In the genomic region with DNA sequence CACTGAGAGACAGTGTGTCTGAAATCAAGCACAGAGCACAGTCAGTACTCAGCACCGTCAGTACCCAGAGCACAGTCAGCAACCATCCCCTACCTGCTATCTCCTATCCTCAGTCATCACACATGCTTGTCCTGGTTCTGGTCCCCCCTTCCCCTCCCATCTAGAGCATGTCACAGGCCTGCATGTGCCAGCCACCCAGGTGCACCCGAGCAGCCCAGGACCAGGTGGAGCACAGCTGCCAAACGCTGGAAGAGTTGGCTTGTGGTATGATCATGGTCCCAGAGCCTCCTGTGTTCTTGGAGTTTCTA, we compare ENCODE assay signal across 29 mouse cellular contexts. TPM values are rescaled to one million over a fixed set of nuclear protein-coding genes. Genes with fewer than 3 reads are reported as not detected.
A peak's percentile ranks its signal among the peaks of the same experiment; 100 is the strongest.
DNase-seq lines count a peak whose midpoint lies in the region; ATAC-seq lines count a peak whose summit lies in the region.
"Had no signal": no experiment of that assay in that cellular context is flagged by ENCODE, and none has a peak within 500 bp of the region (broad histone marks: within the 10 kb centered on the region; RNA-seq: fewer than 3 reads in every experiment).

No protein-coding gene starts in this region.

- DNase-seq in embryonic facial prominence, embryonic 11.5 days (ENCODE audit: low spot score): no peak
- no peak for DNase-seq in embryonic facial prominence, embryonic 10.5 days (ENCODE audit: low spot score)
- DNase-seq in naive thymus-derived CD4-positive, alpha-beta T cell, adult 2 months (ENCODE audit: low read depth): peak; percentile 16
- peak; percentile 65 for DNase-seq in thymus, postnatal 14 days
- DNase-seq in forebrain, embryonic 10.5 days (ENCODE audit: extremely low spot score, low spot score): no peak
- DNase-seq in layer of hippocampus, adult 8-10 months (ENCODE audit: low spot score in 2 of 2): no peak
- no peak for DNase-seq in testis, postnatal 14 days (ENCODE audit: low spot score)
- DNase-seq: cerebellum, adult 18-20 months; cerebellum, postnatal 14 days; gastrocnemius, postnatal 10 days; heart, postnatal 36 days; kidney, adult 8-10 months; kidney, postnatal 10 days; lung, adult 18-20 months; lung, postnatal 10 days had no signal

- H3K36me3 ChIP-seq in embryonic facial prominence, embryonic 11.5 days (replicated peaks; ENCODE audit: control insufficient read depth, insufficient read depth, low read depth, low read length): no peaks in the 10 kb centered on the region
- no peaks in the 10 kb centered on the region for H3K36me3 ChIP-seq in embryonic facial prominence, embryonic 10.5 days (replicated peaks)
- no peaks in the 10 kb centered on the region for H3K36me3 ChIP-seq in forebrain, embryonic 10.5 days (replicated peaks)
- H3K36me3 ChIP-seq: hindbrain, embryonic 13.5 days; limb, embryonic 13.5 days; liver, embryonic 12.5 days had no signal

- WGBS in embryonic facial prominence, embryonic 11.5 days: 84% methylated on average over 3 of the region's 3 CpGs
- 88% methylated on average over 3 of the region's 3 CpGs for WGBS in embryonic facial prominence, embryonic 10.5 days
- 90% methylated on average over 3 of the region's 3 CpGs for WGBS in forebrain, embryonic 10.5 days

- H3K27me3 ChIP-seq in embryonic facial prominence, embryonic 11.5 days (ENCODE audit: control insufficient read depth, insufficient read depth, low read length): no peaks in the 10 kb centered on the region; the same call in 1 of the 2 replicates
- H3K27me3 ChIP-seq in embryonic facial prominence, embryonic 10.5 days (replicated peaks; ENCODE audit: low read depth, poor library complexity, severe bottlenecking): peaks cover 23% of the 10 kb centered on the region
- peaks cover 26% of the 10 kb centered on the region for H3K27me3 ChIP-seq in forebrain, embryonic 10.5 days (ENCODE audit: poor library complexity, severe bottlenecking)

- no peak overlapping the region for H3K9ac ChIP-seq in embryonic facial prominence, embryonic 11.5 days (replicated peaks; ENCODE audit: low read length)
- H3K9ac ChIP-seq: hindbrain, embryonic 13.5 days; limb, embryonic 13.5 days; liver, embryonic 12.5 days had no signal

- H3K4me3 ChIP-seq in embryonic facial prominence, embryonic 11.5 days (ENCODE audit: low read depth, low read length): no peak overlapping the region
- no peak overlapping the region for H3K4me3 ChIP-seq in embryonic facial prominence, embryonic 10.5 days
- H3K4me3 ChIP-seq in forebrain, embryonic 10.5 days: no peak overlapping the region
- H3K4me3 ChIP-seq: hindbrain, embryonic 13.5 days; layer of hippocampus, adult 2 months; limb, embryonic 13.5 days; liver, embryonic 12.5 days had no signal

- no peak overlapping the region for H3K4me2 ChIP-seq in embryonic facial prominence, embryonic 11.5 days (ENCODE audit: low read depth, low read length)
- H3K4me2 ChIP-seq: hindbrain, embryonic 13.5 days; liver, embryonic 12.5 days had no signal

- 0 out of 2 replicates have a peak, but pooled peaks have one; percentile 15 for ATAC-seq in embryonic facial prominence, embryonic 11.5 days (replicated peaks; ENCODE audit: insufficient number of reproducible peaks, low FRiP score, low TSS enrichment, low read depth)
- ATAC-seq in CD4-positive, CD25-positive, alpha-beta regulatory T cell, adult 4 months: peak; percentile 71
- ATAC-seq: forebrain, embryonic 16.5 days; liver, embryonic 12.5 days had no signal

- H3K9me3 ChIP-seq in embryonic facial prominence, embryonic 11.5 days (replicated peaks; ENCODE audit: control insufficient read depth, low read length): no peaks in the 10 kb centered on the region
- no peaks in the 10 kb centered on the region for H3K9me3 ChIP-seq in embryonic facial prominence, embryonic 10.5 days
- no peaks in the 10 kb centered on the region for H3K9me3 ChIP-seq in forebrain, embryonic 10.5 days
- H3K9me3 ChIP-seq: hindbrain, embryonic 13.5 days; limb, embryonic 13.5 days; liver, embryonic 12.5 days had no signal

- no peaks in the 10 kb centered on the region for H3K4me1 ChIP-seq in embryonic facial prominence, embryonic 11.5 days (ENCODE audit: control insufficient read depth, insufficient read depth, low read length)
- H3K4me1 ChIP-seq in embryonic facial prominence, embryonic 10.5 days: peaks cover 17% of the 10 kb centered on the region
- peaks cover 35% of the 10 kb centered on the region for H3K4me1 ChIP-seq in forebrain, embryonic 10.5 days
- H3K4me1 ChIP-seq: liver, embryonic 12.5 days had no signal

- H3K27ac ChIP-seq in embryonic facial prominence, embryonic 11.5 days (replicated peaks; ENCODE audit: low read depth, low read length): no peak overlapping the region
- H3K27ac ChIP-seq in embryonic facial prominence, embryonic 10.5 days (replicated peaks): no peak overlapping the region
- H3K27ac ChIP-seq in forebrain, embryonic 10.5 days: no peak overlapping the region
- H3K27ac ChIP-seq: hindbrain, embryonic 13.5 days; layer of hippocampus, adult 2 months; limb, embryonic 13.5 days; liver, embryonic 12.5 days; stomach, postnatal 0 days had no signal

RNA-seq across cellular contexts. Expression of a gene that starts 33.7 kb away (rescaled TPM):
- polyA plus RNA-seq in embryonic facial prominence, embryonic 11.5 days (2014; fragmentation: Nextera tagmentation; extraction: Ambion mirVana): not detected in 2 replicates
- polyA plus RNA-seq in embryonic facial prominence, embryonic 10.5 days (2016; fragmentation: Nextera tagmentation; extraction: Ambion mirVana): 0.19 TPM in 1 of 2 replicates, not detected in the other
- not detected for polyA plus RNA-seq in CD4-positive, CD25-positive, alpha-beta regulatory T cell, adult 4 months (2017; shearing (Covaris generic))
- polyA plus RNA-seq in forebrain, embryonic 10.5 days (2016; fragmentation: Nextera tagmentation; extraction: Ambion mirVana): not detected in 2 replicates
- total RNA-seq in layer of hippocampus, adult 8-10 months (2022): not detected
- total RNA-seq: adrenal gland, adult 18-20 months; gastrocnemius, postnatal 10 days; heart, postnatal 36 days; layer of hippocampus, adult 2 months; left cerebral cortex, postnatal 25 days; megakaryocyte-erythroid progenitor cell, adult 5-6 weeks; neutrophil, adult 5-6 weeks had no signal
- polyA plus RNA-seq: embryonic facial prominence, embryonic 14.5 days; forebrain, embryonic 16.5 days; heart, embryonic 14.5 days; hindbrain, embryonic 13.5 days; intestine, embryonic 14.5 days; limb, embryonic 13.5 days; liver, embryonic 12.5 days had no signal

Comparison
In these comparisons a context has a peak if more than half of its experiments do, and no peak if none do; other contexts are left out.
1. DNase-seq: peak in naive thymus-derived CD4-positive, alpha-beta T cell, adult 2 months (single experiment) and thymus, postnatal 14 days (single experiment); none in embryonic facial prominence, embryonic 11.5 days (single experiment), embryonic facial prominence, embryonic 10.5 days (single experiment), forebrain, embryonic 10.5 days (single experiment), layer of hippocampus, adult 8-10 months (0 of 2) and testis, postnatal 14 days (single experiment).